Mouse (Mus musculus) embryonic facial prominence, embryonic 11.5 days (tissue): Measurements from ENCODE around the gene Lyl1. TPM values are rescaled to one million over a fixed set of nuclear protein-coding genes. Genes with fewer than 3 reads are reported as not detected.
"Not testable (repeated sequence)": the region's sequence is repeated elsewhere in the genome, so short reads cannot be mapped to it uniquely, and the experiment has no call there.

Experiments used
- ATAC-seq: fragments of 200-750 bp; cut with Nextera tagmentation; replicated peaks from 2 replicates; pipeline ENCODE4 v1.8.0; 2017; ENCODE audit warnings: low read depth; ENCODE audit not compliant: insufficient number of reproducible peaks, low FRiP score, low TSS enrichment
- DNase-seq: peaks from one replicate; pipeline ENCODE4 v3.0.0-alpha.2; 2015; ENCODE audit warnings: low spot score
- H3K27ac ChIP-seq: fragments of 300-500 bp; sonication (generic); replicated peaks from 2 replicates; pipeline ENCODE4 v1.5.1; 2014; ENCODE audit warnings: mild to moderate bottlenecking, low read depth, low read length, control low read depth
- H3K27me3 ChIP-seq: fragments of 300-500 bp; sonication (generic); 2 replicates; pipeline ENCODE4 v1.6.1; 2014; ENCODE audit warnings: mild to moderate bottlenecking, low read length, moderate library complexity, mixed read lengths; ENCODE audit not compliant: control insufficient read depth, insufficient read depth
- H3K36me3 ChIP-seq: fragments of 300-500 bp; sonication (generic); replicated peaks from 2 replicates; pipeline ENCODE4 v1.6.1; 2014; ENCODE audit warnings: low read depth, mild to moderate bottlenecking, low read length, moderate library complexity, mixed read lengths; ENCODE audit not compliant: control insufficient read depth, insufficient read depth
- H3K4me1 ChIP-seq: fragments of 300-500 bp; sonication (generic); 2 replicates; pipeline ENCODE4 v1.6.1; 2014; ENCODE audit warnings: low read length, mixed read lengths; ENCODE audit not compliant: control insufficient read depth, insufficient read depth
- H3K4me2 ChIP-seq: fragments of 300-500 bp; sonication (generic); 2 replicates; pipeline ENCODE4 v1.6.1; 2014; ENCODE audit warnings: low read depth, mild to moderate bottlenecking, control low read depth, low read length, moderate library complexity
- H3K4me3 ChIP-seq: fragments of 300-500 bp; sonication (generic); 2 replicates; pipeline ENCODE4 v1.5.1; 2014; ENCODE audit warnings: low read depth, low read length, control low read depth
- H3K9ac ChIP-seq: fragments of 300-500 bp; sonication (generic); replicated peaks from 2 replicates; pipeline ENCODE4 v1.6.1; 2014; ENCODE audit warnings: mild to moderate bottlenecking, control low read depth, low read length
- H3K9me3 ChIP-seq: fragments of 300-500 bp; sonication (generic); replicated peaks from 2 replicates; pipeline ENCODE4 v1.6.1; 2016; ENCODE audit warnings: mild to moderate bottlenecking, low read length, inconsistent platforms, mixed read lengths; ENCODE audit not compliant: control insufficient read depth
- WGBS: fragments of 180-500 bp; shearing (Covaris S2); extraction: QIAGEN DNeasy Blood & Tissue Kit; methylation state at CpG from one replicate; pipeline ENCODE4 v1.1.7; 2014; 5-methylcytosine and 5-hydroxymethylcytosine counted together
- polyA plus RNA-seq: library from polyadenylated mRNA; unstranded; fragments of >200 nt; fragmentation: Nextera tagmentation; extraction: Ambion mirVana; gene quantifications from 2 replicates; pipeline ENCODE4 v1.2.1, GENCODE M21; 2014

Lyl1 gene
- polyA plus RNA-seq, 1 experiment from 2014 or later: 4.6 TPM

DNA sequence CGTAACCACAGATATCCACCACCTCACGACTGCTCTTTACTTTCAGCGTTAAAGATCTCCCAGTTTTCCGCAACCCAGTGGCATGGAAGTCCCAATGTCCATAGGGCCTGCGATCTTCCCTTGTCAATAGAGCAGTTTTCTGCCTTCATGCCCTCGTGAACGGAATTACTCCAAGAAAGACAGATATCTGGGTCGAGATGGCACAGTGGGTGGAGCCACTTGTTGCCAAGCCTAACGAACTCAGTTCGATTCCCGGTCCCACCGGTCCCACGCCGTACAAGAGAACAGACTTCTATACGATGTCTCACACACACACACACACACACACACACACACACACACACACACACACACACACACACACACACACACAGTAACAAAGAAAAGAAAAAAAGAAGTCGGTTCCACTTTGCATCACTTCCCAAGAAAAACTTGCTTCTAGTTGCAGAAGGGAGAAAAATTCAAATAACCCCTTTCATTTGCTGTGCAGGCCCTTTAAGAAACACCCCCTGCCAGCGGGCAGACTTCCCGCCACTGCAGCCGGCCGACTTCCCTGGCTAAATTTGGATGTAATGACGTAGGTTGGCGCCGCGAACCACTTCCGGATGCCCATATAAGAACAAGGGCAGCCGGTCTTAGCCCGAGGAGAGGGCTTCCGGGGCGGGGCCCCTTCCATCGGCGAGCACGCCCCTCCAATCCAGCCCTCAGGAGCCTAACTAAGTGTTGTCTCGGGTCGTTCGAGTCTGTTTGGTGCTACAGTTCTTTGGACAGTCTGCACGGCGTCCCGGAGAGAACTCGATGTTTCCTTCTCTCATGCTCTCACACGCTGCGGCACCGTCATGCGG is 37.6 kb upstream of the Lyl1 start:
- WGBS: 2% methylated on average over 43 of the region's 43 CpGs
- Histone ChIP-seq H3K27me3 (no peaks in the 10 kb centered on the region), H3K4me2 (peak overlapping the region; percentile 85), H3K4me1 (no peaks in the 10 kb centered on the region; the same call in 1 of the 2 replicates), H3K27ac (peak overlapping the region; percentile 80), H3K9me3 (no peaks in the 10 kb centered on the region), H3K4me3 (peak overlapping the region; percentile 97), H3K36me3 (no peaks in the 10 kb centered on the region; the same call in 1 of the 2 replicates), H3K9ac (peak overlapping the region; percentile 88)
- ATAC-seq (peak; percentile 73), DNase-seq (peak; percentile 99)

DNA sequence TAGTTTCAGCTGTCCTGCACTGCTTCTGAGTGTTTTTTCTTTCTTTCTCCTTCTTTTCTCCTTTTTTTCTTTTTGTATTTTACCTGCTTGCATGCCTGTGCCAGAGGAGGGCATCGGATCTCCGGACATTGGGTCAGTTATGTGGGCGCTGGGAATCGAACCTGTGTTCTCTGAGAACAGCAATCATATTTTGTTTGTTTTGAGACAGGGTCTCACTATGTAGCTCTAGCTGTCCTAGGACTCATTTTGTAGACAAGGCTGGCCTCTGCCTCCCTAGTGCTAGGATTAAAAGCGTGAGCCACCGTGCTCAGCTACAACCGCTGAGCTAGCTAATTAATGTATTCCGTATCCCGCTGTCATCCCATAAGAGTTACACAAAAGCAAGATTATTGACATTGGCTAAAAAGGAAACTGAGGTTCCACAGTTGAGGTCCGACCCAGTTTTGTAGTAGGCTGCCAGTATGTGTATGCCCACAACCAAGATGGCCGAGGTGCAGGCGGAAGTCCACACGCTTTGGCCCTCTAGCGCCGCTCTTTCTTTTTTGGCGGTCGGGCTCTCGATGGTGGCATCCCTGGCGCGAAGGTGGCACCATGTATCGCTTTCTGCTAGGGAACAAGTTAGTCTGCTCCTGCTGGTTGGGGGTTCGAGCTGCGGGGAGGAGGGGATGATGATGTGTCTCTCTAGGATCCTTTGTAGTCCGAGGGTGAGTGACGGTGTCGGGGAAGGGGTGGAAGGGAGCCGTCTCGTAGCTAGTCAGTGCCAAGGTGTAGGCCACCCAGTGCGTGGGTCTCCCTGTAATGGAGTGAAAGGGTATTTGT is 36.5 kb upstream of the Lyl1 start:
- Histone ChIP-seq H3K4me2 (peak overlapping the region; percentile 85), H3K9ac (peak overlapping the region; percentile 88), H3K27ac (peak overlapping the region; percentile 80), H3K36me3 (no peaks in the 10 kb centered on the region; the same call in 1 of the 2 replicates), H3K4me1 (no peaks in the 10 kb centered on the region; the same call in 1 of the 2 replicates), H3K9me3 (no peaks in the 10 kb centered on the region), H3K27me3 (no peaks in the 10 kb centered on the region), H3K4me3 (peak overlapping the region; percentile 97)
- ATAC-seq (peak; percentile 15; the same call in 1 of the 2 replicates), DNase-seq (peak; percentile 84)
- WGBS: under 1% methylated on average over 29 of the region's 29 CpGs

DNA sequence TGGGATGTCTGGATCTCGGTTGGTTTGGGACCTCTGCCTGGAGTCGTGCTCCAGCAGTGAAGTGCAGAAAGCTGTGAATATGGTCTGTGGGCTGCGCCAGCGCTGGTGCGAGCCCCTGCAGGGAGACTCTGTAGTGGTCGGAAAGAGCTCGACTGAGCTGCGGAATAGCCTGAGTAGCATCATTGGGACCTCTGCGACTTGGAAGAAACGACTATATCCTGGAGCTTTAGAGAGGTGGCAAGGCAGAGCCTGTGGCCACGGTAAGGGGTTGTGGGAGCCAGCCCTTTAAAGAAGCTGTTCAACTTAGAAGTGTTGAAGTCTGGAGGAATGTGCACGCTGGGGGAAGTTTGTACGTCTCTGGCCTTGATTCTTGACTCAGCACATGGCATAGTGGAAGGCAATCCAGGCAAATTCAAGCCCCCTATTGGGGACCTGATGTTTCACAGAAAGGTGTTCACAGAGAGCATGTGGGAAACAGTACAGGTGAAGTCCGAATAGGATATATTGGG is 35.8 kb upstream of the Lyl1 start:
- WGBS: 1% methylated on average over 14 of the region's 14 CpGs
- no peaks in the 10 kb centered on the region for H3K9me3 ChIP-seq
- DNase-seq (peak; percentile 53), ATAC-seq (no peak)
- H3K36me3 ChIP-seq: no peaks in the 10 kb centered on the region; the same call in 1 of the 2 replicates
- H3K27ac ChIP-seq: peak overlapping the region; percentile 80
- H3K27me3 ChIP-seq: no peaks in the 10 kb centered on the region
- peak overlapping the region; percentile 88 for H3K9ac ChIP-seq
- H3K4me1 ChIP-seq: no peaks in the 10 kb centered on the region; the same call in 1 of the 2 replicates
- H3K4me2 ChIP-seq: peak overlapping the region; percentile 85
- peak overlapping the region; percentile 97 for H3K4me3 ChIP-seq

DNA sequence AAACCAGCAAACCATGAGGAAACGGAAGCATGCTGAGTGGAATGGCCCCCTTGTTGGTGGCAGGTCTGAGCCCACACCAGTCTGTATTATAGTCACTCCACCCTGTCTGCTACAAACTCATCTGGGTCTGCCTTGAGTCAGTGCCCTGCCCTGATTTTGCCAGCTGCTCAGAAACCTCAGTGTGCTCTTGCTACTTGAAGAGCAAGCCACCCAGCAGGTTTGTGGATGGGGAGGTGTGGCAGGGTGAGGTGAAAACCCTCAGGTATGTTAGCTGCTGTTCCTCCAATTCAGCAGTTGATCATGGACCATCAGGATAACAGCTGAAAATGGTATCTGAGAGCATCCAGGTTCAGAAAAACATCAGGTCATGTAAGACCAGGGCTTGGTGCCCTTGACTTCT is 33.2 kb upstream of the Lyl1 start:
- H3K4me1 ChIP-seq: no peaks in the 10 kb centered on the region
- no peak for DNase-seq
- H3K4me2 ChIP-seq: no peak overlapping the region
- no peaks in the 10 kb centered on the region for H3K9me3 ChIP-seq
- H3K27ac ChIP-seq: no peak overlapping the region
- H3K36me3 ChIP-seq: no peaks in the 10 kb centered on the region; the same call in 1 of the 2 replicates
- no peak overlapping the region for H3K9ac ChIP-seq
- H3K4me3 ChIP-seq: no peak overlapping the region
- WGBS: 90% methylated on average over 1 of the region's 1 CpGs
- H3K27me3 ChIP-seq: no peaks in the 10 kb centered on the region
- no peak for ATAC-seq

DNA sequence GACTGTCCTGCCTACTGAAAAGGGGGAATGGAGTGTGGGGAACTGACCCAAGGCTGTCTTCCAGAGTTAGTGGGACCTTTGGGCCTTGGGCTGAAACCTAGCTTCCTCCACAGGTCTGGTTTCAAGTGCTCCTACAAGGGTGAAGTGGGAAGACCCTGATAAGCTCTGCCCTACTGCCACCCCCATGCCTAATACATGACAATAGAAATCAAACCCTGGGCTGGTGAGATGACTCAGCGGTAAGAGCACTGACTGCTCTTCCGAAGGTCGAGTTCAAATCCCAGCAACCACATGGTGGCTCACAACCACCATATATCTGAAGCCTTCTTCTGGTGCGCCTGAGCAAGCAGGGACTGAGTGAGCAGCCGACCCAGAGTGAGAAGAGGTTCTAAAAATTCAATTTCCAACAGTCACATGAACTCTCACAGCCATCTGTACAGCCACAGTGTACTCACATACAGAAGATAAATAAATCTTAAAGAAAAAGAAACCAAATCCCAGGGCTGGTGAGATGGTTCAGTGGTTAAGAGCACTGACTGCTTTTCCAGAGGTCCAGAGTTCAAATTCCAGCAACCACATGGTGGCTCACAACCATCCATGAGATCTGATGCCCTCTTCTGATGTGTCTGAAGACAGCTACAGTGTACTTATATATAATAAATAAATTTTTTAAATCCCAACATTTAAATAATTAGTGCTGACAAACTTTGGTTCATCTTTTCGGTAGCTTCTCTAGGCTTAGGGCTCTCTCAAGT is 32.3 kb upstream of the Lyl1 start:
- no peak overlapping the region for H3K4me2 ChIP-seq
- H3K9me3 ChIP-seq: no peaks in the 10 kb centered on the region
- no peak overlapping the region for H3K9ac ChIP-seq
- H3K27ac ChIP-seq: no peak overlapping the region
- H3K36me3 ChIP-seq: no peaks in the 10 kb centered on the region; the same call in 1 of the 2 replicates
- no peak for ATAC-seq
- no peak for DNase-seq
- 88% methylated on average over 6 of the region's 6 CpGs for WGBS
- H3K4me1 ChIP-seq: no peaks in the 10 kb centered on the region
- H3K27me3 ChIP-seq: no peaks in the 10 kb centered on the region
- H3K4me3 ChIP-seq: no peak overlapping the region

DNA sequence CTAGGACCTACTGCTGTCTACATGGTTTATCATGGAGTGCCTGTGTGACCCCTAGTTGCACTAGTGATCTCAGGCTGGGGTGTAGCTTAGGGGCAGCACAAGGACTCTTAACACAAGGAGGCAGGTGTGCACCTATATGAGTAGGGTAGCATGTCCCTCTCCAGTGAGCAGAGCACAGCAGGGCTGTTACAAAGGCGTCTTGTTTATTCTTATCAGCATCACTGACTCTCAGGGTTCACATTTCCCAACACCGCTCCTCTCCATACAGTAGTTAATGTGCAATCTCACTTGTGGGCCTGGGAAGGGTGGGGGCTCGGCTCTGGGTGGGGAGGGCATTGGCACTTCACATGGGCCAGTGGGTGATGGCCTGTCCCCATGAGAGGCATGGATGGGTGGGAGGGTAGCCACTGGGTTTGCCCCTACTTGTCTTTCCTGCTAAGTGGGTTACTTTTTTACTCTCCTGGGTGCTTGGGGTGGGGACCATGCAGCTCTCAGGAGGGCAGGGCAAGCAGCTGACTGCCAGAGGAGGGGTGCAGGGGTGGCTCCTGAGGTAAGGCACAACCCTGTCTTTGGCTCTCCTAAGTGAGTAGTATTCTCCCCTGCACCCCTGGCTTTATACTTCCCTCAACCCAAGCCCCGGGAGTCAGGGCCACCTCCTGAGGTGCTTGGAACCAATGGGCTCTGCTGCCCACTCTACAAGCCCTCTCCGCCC is 30.8 kb upstream of the Lyl1 start:
- 88% methylated on average over 5 of the region's 5 CpGs for WGBS
- H3K27me3 ChIP-seq, ATAC-seq, H3K4me2 ChIP-seq, H3K4me1 ChIP-seq, H3K4me3 ChIP-seq, H3K9ac ChIP-seq, H3K36me3 ChIP-seq, H3K9me3 ChIP-seq, H3K27ac ChIP-seq, DNase-seq: not testable (repeated sequence)

DNA sequence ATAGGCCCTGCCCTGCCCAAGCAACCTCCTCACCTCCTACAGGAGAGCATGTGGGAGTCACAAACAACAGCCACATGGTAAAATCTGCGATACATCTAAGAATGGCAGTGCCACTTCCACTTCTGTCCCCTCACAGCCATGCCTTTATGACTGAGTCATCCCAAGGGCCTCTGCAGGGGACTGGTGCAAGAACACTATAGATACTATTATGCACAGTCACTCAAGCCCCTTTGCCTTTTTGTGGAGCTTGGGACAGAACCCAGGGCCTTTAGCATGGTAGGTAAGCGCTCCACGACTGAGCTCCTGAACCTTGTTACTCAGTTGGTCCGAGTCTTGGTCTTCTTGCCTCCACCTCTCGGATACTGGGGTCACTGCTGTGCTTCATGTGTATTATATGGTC is 24.0 kb upstream of the Lyl1 start:
- 94% methylated on average over 5 of the region's 5 CpGs for WGBS
- DNase-seq: no peak
- Histone ChIP-seq H3K27me3 (no peaks in the 10 kb centered on the region), H3K9ac (no peak overlapping the region), H3K4me3 (no peak overlapping the region), H3K36me3 (peaks cover 3% of the 10 kb centered on the region), H3K4me2 (no peak overlapping the region), H3K9me3 (no peaks in the 10 kb centered on the region), H3K4me1 (no peaks in the 10 kb centered on the region), H3K27ac (no peak overlapping the region)
- ATAC-seq: no peak
